Mouse (Mus musculus): ENCODE measurements around the gene Snupn. TPM values are rescaled to one million over a fixed set of nuclear protein-coding genes. Genes with fewer than 3 reads are reported as not detected.
"Not testable (repeated sequence)": the region's sequence is repeated elsewhere in the genome, so short reads cannot be mapped to it uniquely, and the experiment has no call there.

Gene Snupn
- polyA plus RNA-seq, 1 experiment from 2014 or later: 28.4 TPM

DNA sequence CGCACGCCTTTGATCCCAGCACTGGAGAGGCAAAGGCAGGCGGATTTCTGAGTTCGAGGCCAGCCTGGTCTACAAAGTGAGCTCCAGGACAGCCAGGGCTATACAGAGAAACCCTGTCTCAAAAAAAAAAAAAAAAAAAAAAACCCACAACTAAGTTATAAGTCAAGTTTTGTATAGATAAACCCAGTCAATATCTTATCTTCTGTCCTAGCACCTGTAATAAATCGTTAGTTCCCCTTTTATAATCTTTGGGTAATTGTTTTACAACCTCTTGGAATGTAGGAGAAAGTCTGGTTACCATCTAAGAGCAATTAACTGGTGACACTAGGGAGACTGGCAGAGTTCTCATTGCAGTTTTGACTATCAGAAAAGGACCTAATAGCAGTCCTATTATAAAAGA, 2.0 kb upstream of the Snupn start:
- H3K27ac ChIP-seq (ENCODE audit: low read depth, low read length); H3K9ac ChIP-seq (ENCODE audit: low read length); H3K4me3 ChIP-seq (ENCODE audit: low read depth, low read length); H3K4me1 ChIP-seq (ENCODE audit: control insufficient read depth, insufficient read depth, low read length); H3K27me3 ChIP-seq (ENCODE audit: control insufficient read depth, insufficient read depth, low read length); DNase-seq (ENCODE audit: low spot score, missing footprints); ATAC-seq (ENCODE audit: low FRiP score); H3K4me2 ChIP-seq; H3K9me3 ChIP-seq (ENCODE audit: control insufficient read depth, low read length); H3K36me3 ChIP-seq (ENCODE audit: control insufficient read depth, insufficient read depth, low read length): not testable (repeated sequence)
- 93% methylated on average over 5 of the region's 5 CpGs for WGBS

DNA sequence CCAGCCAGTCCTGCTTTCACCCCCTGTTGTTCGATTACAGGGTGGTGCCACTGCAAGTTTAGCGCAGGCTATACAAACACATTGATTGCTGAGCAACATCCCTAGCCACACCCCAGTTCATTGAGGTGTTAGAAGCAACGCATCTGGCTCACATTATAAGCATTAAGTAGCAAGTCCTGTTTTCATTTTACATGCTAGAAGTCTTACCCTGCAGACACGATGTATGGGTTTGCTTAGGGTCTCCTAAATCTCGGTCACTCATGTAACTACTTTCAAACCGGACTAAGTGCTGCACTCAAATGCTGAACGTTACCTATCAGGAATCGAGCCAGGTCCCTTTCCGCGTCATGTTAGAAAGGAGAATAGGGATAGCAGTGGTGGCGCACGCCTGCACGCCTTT, 911 bp upstream of the Snupn start:
- WGBS: 38% methylated on average over 13 of the region's 13 CpGs
- ATAC-seq (ENCODE audit: low FRiP score): no peak
- peak overlapping the region; percentile 42 for H3K4me2 ChIP-seq

DNA sequence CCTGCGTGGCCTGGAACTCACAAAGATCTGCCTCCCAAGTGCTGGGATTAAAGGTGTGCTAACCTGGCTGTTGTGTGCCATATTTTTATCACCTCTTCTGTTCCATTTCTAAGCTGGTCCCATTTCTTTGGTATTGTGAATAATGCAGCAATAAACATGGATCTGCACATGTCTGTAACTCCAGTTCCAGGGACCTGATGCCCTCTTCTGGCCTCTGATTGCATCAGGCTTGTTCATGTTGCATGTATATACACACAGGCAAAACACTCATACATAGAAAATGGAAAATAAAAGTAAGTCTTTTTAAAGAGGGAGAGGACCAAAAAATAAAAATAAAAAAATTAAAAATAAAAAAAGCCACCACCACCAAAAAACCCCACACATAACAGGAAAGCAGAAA, 2.9 kb downstream of the Snupn start:
- H3K4me1 ChIP-seq (ENCODE audit: control insufficient read depth, insufficient read depth, low read length): peaks cover 10% of the 10 kb centered on the region
- DNase-seq (ENCODE audit: low spot score, missing footprints) (no peak), ATAC-seq (ENCODE audit: low FRiP score) (no peak)
- 93% methylated on average over 1 of the region's 1 CpGs for WGBS
- no peaks in the 10 kb centered on the region for H3K9me3 ChIP-seq (ENCODE audit: control insufficient read depth, low read length)
- H3K4me2 ChIP-seq: no peak overlapping the region
- no peak overlapping the region for H3K9ac ChIP-seq (ENCODE audit: low read length)
- no peaks in the 10 kb centered on the region for H3K27me3 ChIP-seq (ENCODE audit: control insufficient read depth, insufficient read depth, low read length)
- H3K36me3 ChIP-seq (ENCODE audit: control insufficient read depth, insufficient read depth, low read length): no peaks in the 10 kb centered on the region
- H3K4me3 ChIP-seq (ENCODE audit: low read depth, low read length): no peak overlapping the region
- H3K27ac ChIP-seq (ENCODE audit: low read depth, low read length): no peak overlapping the region

More for the DNA sequence above, 911 bp upstream of the Snupn start:
- peaks cover 10% of the 10 kb centered on the region for H3K4me1 ChIP-seq (ENCODE audit: control insufficient read depth, insufficient read depth, low read length)
- no peak overlapping the region for H3K27ac ChIP-seq (ENCODE audit: low read depth, low read length)
- peak overlapping the region; percentile 31 for H3K9ac ChIP-seq (ENCODE audit: low read length)
- no peaks in the 10 kb centered on the region for H3K9me3 ChIP-seq (ENCODE audit: control insufficient read depth, low read length)
- H3K4me3 ChIP-seq (ENCODE audit: low read depth, low read length): peak overlapping the region; percentile 22
- no peak for DNase-seq (ENCODE audit: low spot score, missing footprints)
- H3K36me3 ChIP-seq (ENCODE audit: control insufficient read depth, insufficient read depth, low read length): no peaks in the 10 kb centered on the region
- H3K27me3 ChIP-seq (ENCODE audit: control insufficient read depth, insufficient read depth, low read length): no peaks in the 10 kb centered on the region

DNA sequence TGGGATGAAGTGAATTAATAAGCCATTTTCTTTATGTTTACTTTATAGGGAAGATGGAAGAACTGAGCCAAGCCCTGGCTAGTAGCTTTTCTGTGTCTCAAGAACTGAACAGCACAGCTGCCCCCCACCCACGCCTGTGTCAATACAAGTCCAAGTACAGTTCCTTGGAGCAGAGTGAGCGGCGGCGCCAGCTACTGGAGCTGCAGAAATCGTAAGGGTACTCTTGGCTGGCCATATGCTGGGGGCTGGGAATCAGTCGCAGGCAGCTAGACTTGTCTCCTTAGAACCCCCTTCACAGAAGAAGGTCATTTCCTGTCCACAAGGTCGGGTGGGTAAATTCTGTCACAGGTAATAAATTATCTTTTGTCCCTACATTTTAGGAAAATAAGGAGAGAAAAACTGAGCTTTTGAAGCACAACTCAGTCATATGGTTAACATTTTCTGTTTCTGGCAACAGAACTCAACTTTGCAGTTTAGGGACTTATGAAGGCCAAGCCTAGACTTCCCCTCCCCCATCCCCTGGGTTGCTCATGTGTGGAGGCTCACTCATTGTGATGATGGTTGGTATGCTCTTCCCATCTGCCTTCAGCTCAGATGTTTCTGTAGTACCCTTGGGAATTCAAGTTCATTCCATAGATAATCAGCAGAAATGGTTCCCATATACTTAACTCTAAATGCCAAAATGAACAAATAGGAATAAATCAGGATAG, 6.4 kb downstream of the Snupn start:
- 85% methylated on average over 7 of the region's 7 CpGs for WGBS
- no peak for DNase-seq (ENCODE audit: low spot score, missing footprints)
- Histone ChIP-seq H3K9ac (ENCODE audit: low read length) (no peak overlapping the region), H3K4me1 (ENCODE audit: control insufficient read depth, insufficient read depth, low read length) (no peaks in the 10 kb centered on the region), H3K36me3 (ENCODE audit: control insufficient read depth, insufficient read depth, low read length) (0 out of 2 replicates have a peak, but pooled peaks cover 2% of the 10 kb centered on the region), H3K4me2 (no peak overlapping the region), H3K27me3 (ENCODE audit: control insufficient read depth, insufficient read depth, low read length) (no peaks in the 10 kb centered on the region), H3K4me3 (ENCODE audit: low read depth, low read length) (no peak overlapping the region), H3K27ac (ENCODE audit: low read depth, low read length) (no peak overlapping the region), H3K9me3 (ENCODE audit: control insufficient read depth, low read length) (peaks cover 5% of the 10 kb centered on the region; the same call in 1 of the 2 replicates)
- ATAC-seq (ENCODE audit: low FRiP score): no peak

DNA sequence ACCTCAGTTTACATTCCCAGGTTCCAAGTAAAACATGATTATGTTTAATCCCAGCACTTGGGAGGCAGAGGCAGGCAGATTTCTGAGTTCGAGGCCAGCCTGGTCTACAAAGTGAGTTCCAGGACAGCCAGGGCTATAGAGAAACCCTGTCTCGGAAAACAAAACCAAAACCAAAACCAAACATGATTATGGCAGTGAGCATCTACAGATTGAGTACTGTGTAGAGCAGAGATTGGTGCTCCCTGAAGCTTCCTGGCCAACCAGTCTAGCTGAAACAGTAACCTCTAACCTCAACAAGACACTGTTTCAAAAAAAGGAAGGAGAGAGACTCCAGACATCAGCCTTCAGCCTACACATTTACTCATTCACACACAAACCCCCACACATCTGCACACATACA, 8.0 kb downstream of the Snupn start:
- peaks cover 7% of the 10 kb centered on the region; the same call in 1 of the 2 replicates for H3K36me3 ChIP-seq (ENCODE audit: control insufficient read depth, insufficient read depth, low read length)

DNA sequence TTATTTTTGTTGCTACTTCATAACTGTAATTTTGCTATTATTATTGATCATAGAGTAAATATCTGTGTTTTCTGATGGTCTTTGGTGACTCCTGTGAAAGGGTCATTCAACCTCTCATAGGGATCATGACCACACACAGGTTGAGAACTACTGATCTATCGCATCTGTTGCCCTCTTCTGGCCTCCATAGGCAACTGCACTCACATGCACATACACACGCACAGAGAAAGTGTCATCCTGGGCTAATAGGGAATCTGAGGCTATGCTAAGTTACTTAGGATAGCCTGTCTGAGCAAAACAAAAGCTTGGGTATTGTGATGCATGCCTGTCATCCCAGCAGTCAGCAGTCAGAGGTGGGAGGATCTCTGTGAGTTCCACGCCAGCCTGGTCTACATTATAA, 10.9 kb downstream of the Snupn start:
- Histone ChIP-seq H3K27ac (ENCODE audit: low read depth, low read length) (no peak overlapping the region), H3K36me3 (ENCODE audit: control insufficient read depth, insufficient read depth, low read length) (peaks cover 7% of the 10 kb centered on the region; the same call in 1 of the 2 replicates), H3K4me2 (no peak overlapping the region), H3K27me3 (ENCODE audit: control insufficient read depth, insufficient read depth, low read length) (no peaks in the 10 kb centered on the region), H3K9me3 (ENCODE audit: control insufficient read depth, low read length) (peaks cover 5% of the 10 kb centered on the region; the same call in 1 of the 2 replicates), H3K4me3 (ENCODE audit: low read depth, low read length) (no peak overlapping the region), H3K9ac (ENCODE audit: low read length) (no peak overlapping the region), H3K4me1 (ENCODE audit: control insufficient read depth, insufficient read depth, low read length) (no peaks in the 10 kb centered on the region)
- 96% methylated on average over 3 of the region's 3 CpGs for WGBS
- no peak for ATAC-seq (ENCODE audit: low FRiP score)
- DNase-seq (ENCODE audit: low spot score, missing footprints): no peak

More for the DNA sequence above, 8.0 kb downstream of the Snupn start:
- no peak for ATAC-seq (ENCODE audit: low FRiP score)
- Histone ChIP-seq H3K27me3 (ENCODE audit: control insufficient read depth, insufficient read depth, low read length) (no peaks in the 10 kb centered on the region), H3K4me2 (no peak overlapping the region), H3K27ac (ENCODE audit: low read depth, low read length) (no peak overlapping the region), H3K9ac (ENCODE audit: low read length) (no peak overlapping the region), H3K9me3 (ENCODE audit: control insufficient read depth, low read length) (peaks cover 5% of the 10 kb centered on the region; the same call in 1 of the 2 replicates), H3K4me3 (ENCODE audit: low read depth, low read length) (no peak overlapping the region), H3K4me1 (ENCODE audit: control insufficient read depth, insufficient read depth, low read length) (no peaks in the 10 kb centered on the region)
- WGBS: 90% methylated on average over 2 of the region's 2 CpGs
- DNase-seq (ENCODE audit: low spot score, missing footprints): no peak

DNA sequence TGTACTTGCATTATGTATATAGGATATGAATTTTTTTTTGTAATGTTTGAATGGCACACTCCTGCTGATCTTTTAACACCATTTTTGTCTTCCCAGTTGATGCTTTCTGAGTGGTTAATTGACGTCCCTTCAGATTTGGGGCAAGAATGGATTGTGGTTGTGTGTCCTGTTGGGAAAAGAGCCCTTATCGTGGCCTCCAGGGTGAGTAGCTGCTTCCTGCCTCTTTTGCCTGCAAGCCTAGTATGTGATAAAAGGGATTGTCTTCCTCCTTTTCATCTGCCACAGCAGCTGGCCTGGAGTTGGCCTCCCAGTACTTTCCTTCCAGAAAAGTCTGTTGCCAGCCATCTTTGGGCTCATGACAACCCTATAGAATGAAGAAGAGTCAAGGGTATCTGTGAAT, 19.5 kb downstream of the Snupn start:
- H3K27ac ChIP-seq (ENCODE audit: low read depth, low read length): no peak overlapping the region
- no peak overlapping the region for H3K4me3 ChIP-seq (ENCODE audit: low read depth, low read length)
- H3K4me1 ChIP-seq (ENCODE audit: control insufficient read depth, insufficient read depth, low read length): no peaks in the 10 kb centered on the region
- ATAC-seq (ENCODE audit: low FRiP score) (no peak), DNase-seq (ENCODE audit: low spot score, missing footprints) (no peak)
- 87% methylated on average over 2 of the region's 2 CpGs for WGBS
- no peak overlapping the region for H3K4me2 ChIP-seq
- H3K36me3 ChIP-seq (ENCODE audit: control insufficient read depth, insufficient read depth, low read length): no peaks in the 10 kb centered on the region
- H3K9me3 ChIP-seq (ENCODE audit: control insufficient read depth, low read length): no peaks in the 10 kb centered on the region
- no peaks in the 10 kb centered on the region for H3K27me3 ChIP-seq (ENCODE audit: control insufficient read depth, insufficient read depth, low read length)
- no peak overlapping the region for H3K9ac ChIP-seq (ENCODE audit: low read length)

DNA sequence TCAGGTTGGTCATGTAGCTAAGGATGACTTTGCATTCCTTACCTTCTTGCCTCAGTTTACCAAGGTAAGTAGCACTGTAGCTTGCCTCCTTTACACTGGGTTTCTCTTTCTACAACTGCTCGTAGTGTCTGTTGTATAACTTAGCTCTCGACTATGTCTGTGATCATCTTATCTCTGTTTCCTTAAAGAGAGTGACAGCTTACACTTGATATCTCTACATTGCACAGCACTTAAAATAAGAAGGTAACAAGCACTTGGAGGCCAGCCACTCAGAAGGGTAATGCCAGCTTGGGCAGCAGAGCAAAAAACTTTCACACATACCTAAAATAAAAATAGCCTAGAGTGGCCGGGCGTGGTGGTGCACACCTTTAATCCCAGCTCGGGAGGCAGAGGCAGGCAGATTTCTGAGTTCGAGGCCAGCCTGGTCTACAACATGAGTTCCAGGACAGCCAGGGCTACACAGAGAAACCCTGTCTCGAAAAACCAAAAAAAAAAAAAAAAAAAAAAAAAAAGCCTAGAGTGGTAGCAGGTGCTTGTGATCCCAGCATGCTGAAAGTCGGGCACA, 23.4 kb downstream of the Snupn start:
- Histone ChIP-seq H3K27me3 (ENCODE audit: control insufficient read depth, insufficient read depth, low read length) (no peaks in the 10 kb centered on the region), H3K36me3 (ENCODE audit: control insufficient read depth, insufficient read depth, low read length) (no peaks in the 10 kb centered on the region), H3K4me3 (ENCODE audit: low read depth, low read length) (no peak overlapping the region), H3K4me1 (ENCODE audit: control insufficient read depth, insufficient read depth, low read length) (no peaks in the 10 kb centered on the region), H3K9me3 (ENCODE audit: control insufficient read depth, low read length) (no peaks in the 10 kb centered on the region), H3K27ac (ENCODE audit: low read depth, low read length) (no peak overlapping the region), H3K9ac (ENCODE audit: low read length) (no peak overlapping the region), H3K4me2 (no peak overlapping the region)
- 90% methylated on average over 8 of the region's 8 CpGs for WGBS
- no peak for DNase-seq (ENCODE audit: low spot score, missing footprints)
- ATAC-seq (ENCODE audit: low FRiP score): no peak

DNA sequence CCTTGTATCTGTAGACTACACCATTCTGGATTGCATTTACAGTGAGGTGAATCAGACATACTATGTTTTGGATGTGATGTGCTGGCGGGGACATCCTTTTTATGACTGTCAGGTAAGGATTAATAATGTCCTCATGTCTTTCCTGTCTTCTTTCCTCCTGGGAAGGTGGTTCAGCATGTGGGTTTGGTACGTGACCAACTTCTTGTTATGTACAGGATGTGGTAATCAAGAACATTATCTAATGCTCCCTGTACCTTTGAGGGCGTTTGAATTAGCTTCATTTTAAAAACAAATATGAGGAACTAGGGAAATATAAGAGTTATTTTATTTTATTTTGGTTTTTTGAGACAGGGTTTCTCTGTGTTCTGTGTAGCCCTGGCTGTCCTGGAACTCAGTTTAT, 24.5 kb downstream of the Snupn start:
- ATAC-seq (ENCODE audit: low FRiP score): no peak
- 89% methylated on average over 3 of the region's 3 CpGs for WGBS
- no peak overlapping the region for H3K27ac ChIP-seq (ENCODE audit: low read depth, low read length)

More for the DNA sequence above, 24.5 kb downstream of the Snupn start:
- no peaks in the 10 kb centered on the region for H3K9me3 ChIP-seq (ENCODE audit: control insufficient read depth, low read length)
- no peak overlapping the region for H3K9ac ChIP-seq (ENCODE audit: low read length)
- H3K4me2 ChIP-seq: no peak overlapping the region
- DNase-seq (ENCODE audit: low spot score, missing footprints): no peak
- no peak overlapping the region for H3K4me3 ChIP-seq (ENCODE audit: low read depth, low read length)
- H3K4me1 ChIP-seq (ENCODE audit: control insufficient read depth, insufficient read depth, low read length): no peaks in the 10 kb centered on the region
- no peaks in the 10 kb centered on the region for H3K27me3 ChIP-seq (ENCODE audit: control insufficient read depth, insufficient read depth, low read length)
- no peaks in the 10 kb centered on the region for H3K36me3 ChIP-seq (ENCODE audit: control insufficient read depth, insufficient read depth, low read length)
